Mouse (Mus musculus) liver, adult 2 months (tissue): ENCODE measurements at regions not wholly inside any gene's neighbourhood (a gene's known extent, or its start where the extent isn't known, plus 50 kb on each side); places are given as distances from the start of the nearest gene placed in this dataset.

Experiments
- DNase-seq: peaks from one replicate; pipeline ENCODE4 v3.0.0-alpha.2; 2011; ENCODE audit warnings: low read depth, low spot score; ENCODE audit errors: extremely low read depth
- H3K27ac ChIP-seq: fragments of 200-500 bp; replicated peaks from 2 replicates; pipeline ENCODE4 v1.5.1; 2012; ENCODE audit warnings: low read depth, mild to moderate bottlenecking, control low read depth, inconsistent platforms, low read length; ENCODE audit not compliant: insufficient read depth
- H3K27me3 ChIP-seq: fragments of 200-500 bp; 2 replicates; pipeline ENCODE4 v1.6.1; 2012; ENCODE audit warnings: mild to moderate bottlenecking, moderate library complexity, low read length, inconsistent platforms; ENCODE audit not compliant: control insufficient read depth, insufficient read depth
- H3K36me3 ChIP-seq: fragments of 200-500 bp; 2 replicates; pipeline ENCODE4 v1.6.1; 2012; ENCODE audit warnings: low read length, inconsistent platforms; ENCODE audit not compliant: control insufficient read depth, insufficient read depth
- H3K4me1 ChIP-seq: fragments of 200-500 bp; 2 replicates; pipeline ENCODE4 v1.6.1; 2011; ENCODE audit warnings: low read length; ENCODE audit not compliant: control insufficient read depth, insufficient read depth
- H3K4me3 ChIP-seq: fragments of 200-500 bp; 2 replicates; pipeline ENCODE4 v1.5.1; 2011; ENCODE audit warnings: low read depth, mild to moderate bottlenecking, control low read depth, low read length, moderate library complexity; ENCODE audit not compliant: insufficient read depth
- H3K79me2 ChIP-seq: fragments of 200-500 bp; 2 replicates; pipeline ENCODE4 v1.6.1; 2012; ENCODE audit warnings: inconsistent platforms, mild to moderate bottlenecking, low read length, moderate library complexity; ENCODE audit not compliant: control insufficient read depth, insufficient read depth
- H3K9ac ChIP-seq: fragments of 200-500 bp; 2 replicates; pipeline ENCODE4 v1.6.1; 2012; ENCODE audit warnings: low read depth, mild to moderate bottlenecking, control low read depth, inconsistent platforms, low read length
- CTCF ChIP-seq: fragments of 200-500 bp; IDR thresholded peaks from 2 replicates; pipeline ENCODE4 v1.5.1; 2011; ENCODE audit warnings: low read depth, low read length, control low read depth
- POLR2A ChIP-seq: fragments of 200-500 bp; IDR thresholded peaks from 2 replicates; pipeline ENCODE4 v1.6.1; 2011; ENCODE audit warnings: low read length, control low read depth; ENCODE audit not compliant: insufficient read depth; ENCODE audit errors: extremely low read depth
- WGBS: fragments of 180-500 bp; shearing (Covaris S2); methylation state at CpG from one replicate; pipeline ENCODE4 v1.1.7; 2018; 5-methylcytosine and 5-hydroxymethylcytosine counted together

DNA sequence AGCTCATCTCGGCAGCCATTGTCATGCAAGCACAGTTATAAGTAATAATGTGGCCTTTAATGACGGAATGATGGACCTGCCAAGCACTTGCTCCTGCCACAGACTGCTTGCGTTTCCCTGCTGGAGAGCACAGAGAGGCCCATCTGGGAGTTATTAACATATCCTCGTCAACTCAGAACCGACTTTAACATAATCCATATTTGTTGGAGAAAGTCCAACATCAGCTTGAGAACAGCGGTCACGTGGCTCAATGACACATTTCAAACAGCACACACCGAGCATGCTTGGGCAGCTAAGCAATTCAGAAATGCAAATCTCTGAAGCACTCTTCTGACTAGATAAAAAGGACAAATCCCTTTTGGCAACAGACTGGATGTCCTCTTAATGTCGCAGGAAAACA is 332.7 kb upstream of the Atp5g3 start:
- Histone ChIP-seq H3K27me3 (no peaks in the 10 kb centered on the region), H3K9ac (no peak overlapping the region), H3K4me1 (no peaks in the 10 kb centered on the region), H3K27ac (no peak overlapping the region), H3K79me2 (no peaks in the 10 kb centered on the region), H3K36me3 (no peaks in the 10 kb centered on the region), H3K4me3 (no peak overlapping the region)
- no peak for TF ChIP-seq CTCF
- TF ChIP-seq POLR2A: no peak
- no peak for DNase-seq
- WGBS: 73% methylated on average over 9 of the region's 9 CpGs

DNA sequence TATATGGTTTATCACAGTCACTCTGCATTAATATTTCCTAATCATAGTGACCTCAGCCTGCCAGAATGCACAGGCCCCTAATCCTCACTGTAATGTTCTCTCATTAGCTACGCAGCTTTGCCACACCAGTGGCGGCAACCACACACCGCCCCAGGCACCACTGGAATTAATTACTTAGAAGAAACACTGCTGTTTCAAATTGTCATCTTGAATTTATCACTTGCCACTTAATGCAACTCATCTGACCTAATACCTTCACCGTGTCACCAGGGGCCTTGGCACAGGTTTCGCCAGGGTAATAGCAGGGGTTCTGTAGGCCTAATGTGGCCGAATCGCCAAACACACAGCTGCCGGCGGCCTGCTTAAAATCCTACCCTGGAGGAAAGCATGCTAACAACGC is 328.5 kb upstream of the Atp5g3 start:
- WGBS: 89% methylated on average over 10 of the region's 10 CpGs

DNA sequence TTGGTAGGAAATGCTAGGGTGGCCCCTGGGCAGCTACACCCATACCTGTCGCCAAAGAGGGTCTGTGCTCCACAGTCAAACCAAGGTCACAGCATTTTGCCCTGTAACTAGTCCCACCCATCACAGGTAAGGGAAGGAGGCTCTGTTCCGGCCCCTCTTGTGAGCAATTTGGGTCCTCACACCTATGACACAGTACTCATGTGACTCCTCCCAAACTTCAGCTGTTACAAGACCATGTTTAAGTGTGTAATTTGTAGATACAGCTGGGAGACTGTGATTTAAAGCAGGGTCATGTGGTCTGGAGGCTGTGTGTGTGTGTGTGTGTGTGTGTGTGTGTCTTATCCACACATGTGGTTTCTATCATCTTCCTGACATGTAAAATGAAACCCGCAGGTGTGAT is 306.3 kb upstream of the Atp5g3 start:
- Histone ChIP-seq H3K4me1 (no peaks in the 10 kb centered on the region), H3K27me3 (no peaks in the 10 kb centered on the region), H3K27ac (no peak overlapping the region), H3K79me2 (no peaks in the 10 kb centered on the region), H3K36me3 (no peaks in the 10 kb centered on the region), H3K4me3 (no peak overlapping the region), H3K9ac (no peak overlapping the region)
- TF ChIP-seq POLR2A (no peak), CTCF (no peak)
- DNase-seq: no peak
- WGBS: 84% methylated on average over 3 of the region's 3 CpGs

More for the DNA sequence above, 328.5 kb upstream of the Atp5g3 start:
- Histone ChIP-seq H3K27ac (no peak overlapping the region), H3K79me2 (no peaks in the 10 kb centered on the region), H3K4me1 (no peaks in the 10 kb centered on the region), H3K36me3 (no peaks in the 10 kb centered on the region), H3K9ac (no peak overlapping the region), H3K27me3 (no peaks in the 10 kb centered on the region), H3K4me3 (no peak overlapping the region)
- TF ChIP-seq CTCF: no peak
- no peak for TF ChIP-seq POLR2A
- no peak for DNase-seq

DNA sequence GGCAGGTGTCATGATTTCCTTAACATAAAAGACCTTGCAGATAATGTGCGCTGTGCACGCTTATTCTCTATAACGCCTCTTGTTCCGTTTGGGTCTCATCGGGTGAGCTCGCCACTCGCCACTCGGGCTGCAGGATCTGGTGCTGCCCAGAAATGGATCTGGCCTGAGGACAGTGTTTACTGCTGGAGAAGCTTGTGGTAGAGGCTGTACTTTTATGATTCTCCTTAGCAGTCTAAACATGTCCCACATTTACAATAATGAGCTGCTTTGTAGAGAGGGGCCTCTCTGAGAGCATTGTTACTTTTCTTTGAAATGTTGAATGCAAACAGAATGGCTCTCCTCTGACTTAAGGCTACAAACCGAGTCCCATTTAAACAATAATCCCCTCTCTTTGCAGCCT is 299.1 kb upstream of the Atp5g3 start:
- H3K4me3 ChIP-seq: no peak overlapping the region
- H3K4me1 ChIP-seq: no peaks in the 10 kb centered on the region
- no peaks in the 10 kb centered on the region for H3K79me2 ChIP-seq
- no peaks in the 10 kb centered on the region for H3K36me3 ChIP-seq
- H3K27ac ChIP-seq: no peak overlapping the region
- DNase-seq: no peak
- no peaks in the 10 kb centered on the region for H3K27me3 ChIP-seq
- H3K9ac ChIP-seq: no peak overlapping the region
- WGBS: 87% methylated on average over 9 of the region's 9 CpGs
- TF ChIP-seq POLR2A (no peak), CTCF (no peak)

DNA sequence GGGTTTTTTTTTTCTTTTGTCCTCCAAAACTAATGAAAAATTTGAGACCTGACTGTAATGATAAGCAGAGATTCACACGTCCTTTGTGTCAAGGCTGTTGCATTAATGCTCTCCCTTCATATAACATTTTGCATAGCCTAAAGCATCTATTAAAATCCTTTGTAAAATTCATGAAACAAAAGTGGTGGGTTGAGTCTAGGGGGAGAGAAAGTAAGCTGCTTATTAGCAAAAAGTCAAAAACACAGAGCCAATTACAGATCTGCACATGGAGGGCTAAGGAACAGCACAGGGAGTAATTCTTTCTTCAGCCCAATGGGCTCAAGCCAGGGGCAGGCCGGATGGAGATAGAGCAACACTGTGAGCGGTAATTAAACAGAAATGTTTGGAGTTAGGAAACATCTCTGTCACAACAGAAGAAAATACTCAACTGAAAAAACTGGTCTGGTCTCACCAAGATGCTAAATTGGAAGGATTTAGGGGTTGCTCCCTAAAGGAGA is 298.3 kb upstream of the Atp5g3 start:
- no peaks in the 10 kb centered on the region for H3K79me2 ChIP-seq
- H3K27me3 ChIP-seq: no peaks in the 10 kb centered on the region
- no peak overlapping the region for H3K4me3 ChIP-seq
- no peak for DNase-seq
- H3K27ac ChIP-seq: no peak overlapping the region
- 74% methylated on average over 3 of the region's 3 CpGs for WGBS
- no peak overlapping the region for H3K9ac ChIP-seq
- H3K4me1 ChIP-seq: no peaks in the 10 kb centered on the region
- no peaks in the 10 kb centered on the region for H3K36me3 ChIP-seq
- no peak for TF ChIP-seq POLR2A
- no peak for TF ChIP-seq CTCF

DNA sequence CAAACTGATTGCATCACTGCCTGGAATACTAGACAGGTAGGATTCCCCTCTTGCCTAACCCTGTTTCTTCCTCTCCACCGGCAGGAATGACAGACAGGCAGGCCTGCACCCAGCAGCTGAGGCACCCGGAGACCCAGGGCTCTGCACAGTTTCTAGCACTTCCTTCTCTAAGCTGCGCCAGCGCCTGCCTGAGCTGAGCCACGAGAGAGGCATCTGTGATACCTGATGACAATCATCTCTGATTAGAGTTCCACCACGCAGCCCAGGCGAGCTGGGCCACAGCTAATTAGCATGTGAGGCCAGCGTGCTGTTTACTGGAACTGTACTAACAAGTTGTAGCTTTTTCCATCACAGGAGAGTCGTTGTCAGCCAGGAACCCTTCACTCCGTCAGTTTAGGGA is 296.3 kb upstream of the Atp5g3 start:
- H3K27ac ChIP-seq: no peak overlapping the region
- WGBS: 53% methylated on average over 10 of the region's 10 CpGs
- no peaks in the 10 kb centered on the region for H3K79me2 ChIP-seq
- no peak overlapping the region for H3K9ac ChIP-seq
- H3K4me3 ChIP-seq: no peak overlapping the region
- no peaks in the 10 kb centered on the region for H3K4me1 ChIP-seq
- TF ChIP-seq CTCF: no peak
- no peak for TF ChIP-seq POLR2A
- no peaks in the 10 kb centered on the region for H3K36me3 ChIP-seq
- no peaks in the 10 kb centered on the region for H3K27me3 ChIP-seq
- no peak for DNase-seq

DNA sequence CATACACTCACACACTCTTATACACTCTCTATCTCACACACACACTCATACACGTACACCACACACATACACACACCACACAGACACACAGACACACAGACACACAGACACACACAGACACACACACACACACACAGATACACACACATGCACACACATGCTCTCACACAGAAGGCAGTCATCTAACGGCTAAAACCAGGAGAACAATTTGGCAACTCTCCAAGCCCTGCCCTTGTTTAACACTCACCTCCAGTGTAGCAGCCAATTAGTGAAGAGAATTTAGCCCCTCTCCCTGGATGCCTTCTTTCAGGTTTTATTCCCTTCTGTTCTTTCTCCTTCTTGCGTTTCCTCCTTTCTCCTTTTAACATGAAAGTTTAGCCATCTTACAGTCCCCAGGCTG is 291.6 kb upstream of the Atp5g3 start:
- WGBS: 68% methylated on average over 3 of the region's 3 CpGs
- no peaks in the 10 kb centered on the region for H3K4me1 ChIP-seq
- TF ChIP-seq CTCF: no peak
- TF ChIP-seq POLR2A: no peak
- H3K4me3 ChIP-seq: no peak overlapping the region
- no peaks in the 10 kb centered on the region for H3K27me3 ChIP-seq
- no peak overlapping the region for H3K27ac ChIP-seq
- DNase-seq: no peak
- H3K9ac ChIP-seq: no peak overlapping the region
- H3K79me2 ChIP-seq: no peaks in the 10 kb centered on the region
- H3K36me3 ChIP-seq: no peaks in the 10 kb centered on the region
